Mouse (Mus musculus) spleen, postnatal 4 days (tissue): ENCODE data around the gene Ascc2.

Experiments
- DNase-seq, 2 experiments: peaks; one replicate each; pipeline ENCODE4 v3.0.0; 2022; ENCODE audit warnings: low spot score in 2 of 2

Ascc2 gene

GRCm38 (mm10) chr11:4637534-4638234, at the start of gene Ascc2:
Gene Ascc2 (plus strand): TSS chr11:4637747.
- peak; percentile 94 to 96 for DNase-seq

- DNase-seq = no peak
These were observed 45.7 kb upstream of the Ascc2 start for GRCm38 (mm10) chr11:4591811-4592210.

- DNase-seq = no peak
These were observed 44.1 kb upstream of the Ascc2 start for GRCm38 (mm10) chr11:4593491-4593848.

- DNase-seq = peak; percentile 54 to 84
These were observed 43.5 kb upstream of the Ascc2 start for GRCm38 (mm10) chr11:4593849-4594607.

GRCm38 (mm10) chr11:4594608-4595500, 42.7 kb upstream of the Ascc2 start, which contains the start of gene Mtmr3:
Gene Mtmr3 (minus strand): TSS chr11:4594863.
- DNase-seq = peak; percentile 99

GRCm38 (mm10) chr11:4598411-4598810, 39.1 kb upstream of the Ascc2 start:
- DNase-seq = no peak

GRCm38 (mm10) chr11:4599916-4600315, 37.6 kb upstream of the Ascc2 start:
- no peak for DNase-seq

GRCm38 (mm10) chr11:4601890-4602289, 35.7 kb upstream of the Ascc2 start:
- DNase-seq = no peak

GRCm38 (mm10) chr11:4602691-4603441, 34.7 kb upstream of the Ascc2 start:
- peak; percentile 34 to 69 for DNase-seq

- DNase-seq = no peak
These were observed 33.1 kb upstream of the Ascc2 start for GRCm38 (mm10) chr11:4604441-4604840.

GRCm38 (mm10) chr11:4605414-4605813, 32.1 kb upstream of the Ascc2 start:
- DNase-seq = peak in 1 of 2 experiments; percentile 61

GRCm38 (mm10) chr11:4606541-4606940, 31.0 kb upstream of the Ascc2 start:
- no peak for DNase-seq

GRCm38 (mm10) chr11:4611904-4612303, 25.6 kb upstream of the Ascc2 start:
- DNase-seq = no peak

- DNase-seq = no peak
These were observed 17.5 kb upstream of the Ascc2 start, which contains the start of gene Gm11032 for GRCm38 (mm10) chr11:4620017-4620485. Gene Gm11032 (plus strand): TSS chr11:4620067.

GRCm38 (mm10) chr11:4620501-4621108, 16.9 kb upstream of the Ascc2 start:
- DNase-seq = no peak

GRCm38 (mm10) chr11:4621866-4622265, 15.7 kb upstream of the Ascc2 start:
- DNase-seq = no peak

GRCm38 (mm10) chr11:4622442-4622986, 15.0 kb upstream of the Ascc2 start:
- no peak for DNase-seq

GRCm38 (mm10) chr11:4622997-4623396, 14.6 kb upstream of the Ascc2 start:
- DNase-seq = no peak

GRCm38 (mm10) chr11:4625931-4626330, 11.6 kb upstream of the Ascc2 start:
- no peak for DNase-seq

GRCm38 (mm10) chr11:4627636-4628035, 9.9 kb upstream of the Ascc2 start:
- DNase-seq = no peak
